Mouse (Mus musculus) forebrain, embryonic 16.5 days (tissue): ENCODE results near the gene Nol8. TPM values are rescaled to one million over a fixed set of nuclear protein-coding genes. Genes with fewer than 3 reads are reported as not detected.

Experiments
- ATAC-seq: fragments of 200-750 bp; cut with Nextera tagmentation; 2 replicates; pipeline ENCODE4 v1.8.0; 2017; ENCODE audit warnings: mild to moderate bottlenecking, moderate library complexity
- H3K27ac ChIP-seq: fragments of 300-500 bp; sonication (generic); 2 replicates; pipeline ENCODE4 v1.5.1; 2014; ENCODE audit warnings: low read length, control low read depth
- H3K27me3 ChIP-seq: fragments of 300-500 bp; sonication (generic); replicated peaks from 2 replicates; pipeline ENCODE4 v1.6.1; 2014; ENCODE audit warnings: low read length; ENCODE audit not compliant: control insufficient read depth, insufficient read depth
- H3K36me3 ChIP-seq: fragments of 300-500 bp; sonication (generic); 2 replicates; pipeline ENCODE4 v1.6.1; 2014; ENCODE audit not compliant: control insufficient read depth, insufficient read depth
- H3K4me1 ChIP-seq: fragments of 300-500 bp; sonication (generic); replicated peaks from 2 replicates; pipeline ENCODE4 v1.6.1; 2014; ENCODE audit warnings: low read length; ENCODE audit not compliant: control insufficient read depth, insufficient read depth
- H3K4me2 ChIP-seq: fragments of 300-500 bp; sonication (generic); 2 replicates; pipeline ENCODE4 v1.6.1; 2014; ENCODE audit warnings: mild to moderate bottlenecking, low read length, control low read depth
- H3K4me3 ChIP-seq: fragments of 300-500 bp; sonication (generic); replicated peaks from 2 replicates; pipeline ENCODE4 v1.5.1; 2014; ENCODE audit warnings: mild to moderate bottlenecking, low read length, control low read depth
- H3K9ac ChIP-seq: fragments of 300-500 bp; sonication (generic); replicated peaks from 2 replicates; pipeline ENCODE4 v1.6.1; 2014; ENCODE audit warnings: low read depth, low read length, control low read depth
- H3K9me3 ChIP-seq: fragments of 300-500 bp; sonication (generic); 2 replicates; pipeline ENCODE4 v1.6.1; 2016; ENCODE audit warnings: low read length; ENCODE audit not compliant: control insufficient read depth
- WGBS: fragments of 180-500 bp; shearing (Covaris S2); extraction: QIAGEN DNeasy Blood & Tissue Kit; methylation state at CpG from one replicate; pipeline ENCODE4 v1.1.7; 2014; 5-methylcytosine and 5-hydroxymethylcytosine counted together
- polyA plus RNA-seq: library from polyadenylated mRNA; unstranded; fragments of >200 nt; fragmentation: Nextera tagmentation; extraction: Ambion mirVana; gene quantifications from 2 replicates; pipeline ENCODE4 v1.2.1, GENCODE M21; 2015

Nol8 gene
- polyA plus RNA-seq, 1 experiment from 2014 or later: 24.4 TPM

DNA sequence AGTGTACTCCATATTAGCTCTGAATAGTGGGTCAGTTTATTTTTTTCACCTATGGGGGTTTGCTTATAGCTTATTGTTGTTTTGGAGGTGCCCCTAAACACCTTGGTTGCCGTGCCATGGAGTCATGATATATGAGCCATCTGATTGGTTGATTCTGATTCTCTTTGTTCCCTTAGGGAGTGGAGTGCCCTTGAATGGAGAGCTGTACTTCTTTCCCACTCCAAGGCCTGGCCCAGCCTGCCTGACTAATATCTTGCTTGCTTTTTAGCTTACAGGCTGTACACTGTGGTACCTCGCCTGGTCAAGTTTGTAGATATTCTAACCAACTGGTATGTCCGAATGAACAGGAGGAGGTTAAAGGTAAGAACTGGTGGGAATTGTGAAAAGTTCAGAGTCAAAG is 66.4 kb downstream of the Nol8 start:
- H3K4me2 ChIP-seq: no peak overlapping the region
- no peak overlapping the region for H3K4me3 ChIP-seq
- no peaks in the 10 kb centered on the region for H3K9me3 ChIP-seq
- no peak overlapping the region for H3K9ac ChIP-seq
- WGBS: 88% methylated on average over 3 of the region's 3 CpGs
- H3K27me3 ChIP-seq: no peaks in the 10 kb centered on the region
- no peak for ATAC-seq
- no peaks in the 10 kb centered on the region for H3K4me1 ChIP-seq
- no peak overlapping the region for H3K27ac ChIP-seq
- H3K36me3 ChIP-seq: peaks cover 70% of the 10 kb centered on the region

Other genes with a start within 250 kb of the Nol8 start
- 16.9 and 17.3 TPM in 2 replicates for gene Ippk, start 231.8 kb upstream of the Nol8 start, polyA plus RNA-seq
- 0.58 and 0.61 TPM in 2 replicates for gene Tes3-ps, start 159.8 kb upstream of the Nol8 start, polyA plus RNA-seq
- 1.5 and 1.6 TPM in 2 replicates for gene Ecm2, start 148.3 kb upstream of the Nol8 start, polyA plus RNA-seq
- gene Aspn, start 108.6 kb upstream of the Nol8 start, polyA plus RNA-seq: 0.63 and 3.6 TPM in 2 replicates
- 0.80 and 1.4 TPM in 2 replicates for gene Omd, start 70.6 kb upstream of the Nol8 start, polyA plus RNA-seq
- gene Ogn, start 45.0 kb upstream of the Nol8 start, polyA plus RNA-seq: 9.7 and 18.8 TPM in 2 replicates
- gene Cenpp, start 293 bp upstream of the Nol8 start, polyA plus RNA-seq: 10.6 and 11.8 TPM in 2 replicates
- 63.9 and 64.3 TPM in 2 replicates for gene Iars, start 29.0 kb downstream of the Nol8 start, polyA plus RNA-seq
- gene Gm30302, start 145.9 kb downstream of the Nol8 start, polyA plus RNA-seq: not detected in 2 replicates